Mouse (Mus musculus) ES-E14 (cell line): ENCODE measurements around the gene Ccdc149. TPM values are rescaled to one million over a fixed set of nuclear protein-coding genes. Genes with fewer than 3 reads are reported as not detected.

Experiments used
- DNase-seq: peaks from one replicate; pipeline ENCODE4 v3.0.0-alpha.2; 2013; ENCODE audit warnings: low read depth, low spot score
- H3K27ac ChIP-seq: 2 replicates; pipeline ENCODE4 v1.5.1; 2012; ENCODE audit warnings: low read depth, mild to moderate bottlenecking, low read length, moderate library complexity, mixed read lengths; ENCODE audit not compliant: poor library complexity, insufficient read depth, severe bottlenecking
- H3K36me3 ChIP-seq: 2 replicates; pipeline ENCODE4 v1.6.1; 2012; ENCODE audit warnings: mild to moderate bottlenecking, low read length, moderate library complexity, mixed read lengths; ENCODE audit not compliant: control insufficient read depth, poor library complexity, insufficient read depth, severe bottlenecking
- H3K4me1 ChIP-seq, 2 experiments: fragments of 150-350 bp in 1 of 2; sonication (generic) in 1 of 2; 2 replicates each; pipeline ENCODE4 v1.6.1; 2012; ENCODE audit warnings: low read length in 2 of 2, mild to moderate bottlenecking in 1 of 2, mixed read lengths in 1 of 2; ENCODE audit not compliant: control insufficient read depth in 2 of 2, insufficient read depth in 2 of 2, poor library complexity in 1 of 2
- H3K4me3 ChIP-seq, 2 experiments: fragments of 150-350 bp in 1 of 2; sonication (generic) in 1 of 2; 2 replicates each; pipeline ENCODE4 v1.5.1; 2012; ENCODE audit warnings: low read length in 2 of 2, low read depth in 1 of 2, mild to moderate bottlenecking in 1 of 2, mixed read lengths in 1 of 2; ENCODE audit not compliant: insufficient read depth in 1 of 2, poor library complexity in 1 of 2, severe bottlenecking in 1 of 2
- H3K9ac ChIP-seq: 2 replicates; pipeline ENCODE4 v1.6.1; 2012; ENCODE audit warnings: low read depth, mild to moderate bottlenecking, low read length, mixed read lengths; ENCODE audit not compliant: poor library complexity, insufficient read depth, severe bottlenecking
- H3K9me3 ChIP-seq: fragments of 150-350 bp; sonication (generic); 2 replicates; pipeline ENCODE4 v1.6.1; 2012; ENCODE audit warnings: low read depth, mild to moderate bottlenecking, low read length; ENCODE audit not compliant: control insufficient read depth, insufficient read depth
- CHD2 ChIP-seq: IDR thresholded peaks from 2 replicates; pipeline ENCODE4 v1.6.1; 2014; ENCODE audit warnings: mild to moderate bottlenecking, low read depth, low read length, inconsistent platforms
- HCFC1 ChIP-seq: IDR thresholded peaks from 2 replicates; pipeline ENCODE4 v1.6.1; 2012; ENCODE audit warnings: low read length, inconsistent platforms, borderline replicate concordance; ENCODE audit not compliant: insufficient read depth
- MAFK ChIP-seq: IDR thresholded peaks from 2 replicates; pipeline ENCODE4 v1.6.1; 2014; ENCODE audit warnings: mild to moderate bottlenecking, low read depth, low read length, inconsistent platforms; ENCODE audit not compliant: insufficient read depth
- ZC3H11A ChIP-seq: IDR thresholded peaks from 2 replicates; pipeline ENCODE4 v1.6.1; 2012; ENCODE audit warnings: low read depth, mild to moderate bottlenecking, inconsistent platforms, low read length, borderline replicate concordance
- ZNF384 ChIP-seq: IDR thresholded peaks from 2 replicates; pipeline ENCODE4 v1.6.1; 2012; ENCODE audit warnings: low read depth, low read length, inconsistent platforms
- in situ Hi-C, 2 experiments: fragments of 600-800 bp; cut with MboI; formaldehyde crosslinking; loops; one replicate each; pipeline ENCODE4 v1.15.1; 2025; ENCODE audit warnings: low sequenced_read_pairs in 2 of 2, inconsistent platforms in 1 of 2; ENCODE audit not compliant: unreplicated experiment in 2 of 2
- total RNA-seq: library from RNA; depleted of rRNA; stranded (reverse); fragments of 300-350 nt; gene quantifications from 2 replicates; pipeline ENCODE4 v1.2.3, GENCODE M21; 2012

The Ccdc149 gene
- total RNA-seq, 1 experiment, result 0.27 TPM

- no peak overlapping the region for H3K27ac ChIP-seq
- in situ Hi-C loops, result no loop called here
- no peaks in the 10 kb centered on the region for H3K36me3 ChIP-seq
- H3K9ac ChIP-seq, result no peak overlapping the region
- peaks cover 0 to 2% of the 10 kb centered on the region in 2 experiments; a peak in 1 of 4 replicates for H3K4me1 ChIP-seq
- TF ChIP-seq MAFK (no peak), ZC3H11A (no peak), HCFC1 (no peak), ZNF384 (no peak), CHD2 (no peak)
- DNase-seq, result no peak
- no peaks in the 10 kb centered on the region for H3K9me3 ChIP-seq
- H3K4me3 ChIP-seq, result no peak overlapping the region
These were observed 104.7 kb downstream of the Ccdc149 start for GRCm38 (mm10) chr5:52366661-52367060.

- H3K27ac ChIP-seq, result no peak overlapping the region
- H3K36me3 ChIP-seq, result no peaks in the 10 kb centered on the region
- no peaks in the 10 kb centered on the region for H3K9me3 ChIP-seq
- no peak overlapping the region for H3K4me3 ChIP-seq
- peaks cover 0 to 2% of the 10 kb centered on the region in 2 experiments; a peak in 1 of 4 replicates for H3K4me1 ChIP-seq
- DNase-seq, result no peak
- in situ Hi-C loops, result no loop called here
- H3K9ac ChIP-seq, result no peak overlapping the region
- TF ChIP-seq HCFC1, result no peak
- TF ChIP-seq ZC3H11A, result no peak
- TF ChIP-seq MAFK, result no peak
- TF ChIP-seq ZNF384, result no peak
- no peak for TF ChIP-seq CHD2
These were observed 105.4 kb downstream of the Ccdc149 start for GRCm38 (mm10) chr5:52365930-52366329.

- no peak for DNase-seq
- Histone ChIP-seq H3K4me1 (peaks cover 0 to 2% of the 10 kb centered on the region in 2 experiments; a peak in 1 of 4 replicates), H3K9ac (no peak overlapping the region), H3K4me3 (no peak overlapping the region), H3K27ac (no peak overlapping the region), H3K36me3 (no peaks in the 10 kb centered on the region), H3K9me3 (no peaks in the 10 kb centered on the region)
- in situ Hi-C loops, result no loop called here
- TF ChIP-seq ZNF384, result no peak
- no peak for TF ChIP-seq ZC3H11A
- no peak for TF ChIP-seq HCFC1
- no peak for TF ChIP-seq CHD2
- TF ChIP-seq MAFK, result no peak
These were observed 106.8 kb downstream of the Ccdc149 start for GRCm38 (mm10) chr5:52364521-52364920.

- no peak within 1 kb of the TSS for H3K27ac ChIP-seq
- peaks cover 0 to 2% of the 10 kb centered on the region in 2 experiments; a peak in 1 of 4 replicates for H3K4me1 ChIP-seq
- DNase-seq, result no peak
- TF ChIP-seq CHD2 (no peak), ZNF384 (no peak), HCFC1 (no peak), ZC3H11A (no peak), MAFK (no peak)
- in situ Hi-C loops, result no loop called here
- H3K4me3 ChIP-seq, result no peak within 1 kb of the TSS
- no peaks in the 10 kb centered on the region for H3K36me3 ChIP-seq
- H3K9me3 ChIP-seq, result no peaks in the 10 kb centered on the region
- no peak within 1 kb of the TSS for H3K9ac ChIP-seq
These were observed 107.7 kb downstream of the Ccdc149 start, which contains the start of gene Sod3 for GRCm38 (mm10) chr5:52363468-52364150. Sod3 (plus strand) TSS chr5:52363791.
